Mouse (Mus musculus) hindbrain, embryonic 14.5 days (tissue): ENCODE measurements around the gene Rpl10-ps3. TPM values are rescaled to one million over a fixed set of nuclear protein-coding genes. Genes with fewer than 3 reads are reported as not detected.

Source experiments
- ATAC-seq: fragments of 200-750 bp; cut with Nextera tagmentation; 2 replicates; pipeline ENCODE4 v1.8.0; 2017; ENCODE audit warnings: moderate number of reproducible peaks, mild to moderate bottlenecking, moderate TSS enrichment, moderate library complexity; ENCODE audit not compliant: low FRiP score
- DNase-seq: peaks from one replicate; pipeline ENCODE4 v3.0.0-alpha.2; 2015; ENCODE audit warnings: low spot score
- H3K27ac ChIP-seq: fragments of 300-500 bp; sonication (generic); 2 replicates; pipeline ENCODE4 v1.5.1; 2014; ENCODE audit warnings: mild to moderate bottlenecking, moderate library complexity
- H3K27me3 ChIP-seq: fragments of 300-500 bp; sonication (generic); 2 replicates; pipeline ENCODE4 v1.6.1; 2014; ENCODE audit warnings: mild to moderate bottlenecking, low read length, mixed read lengths; ENCODE audit not compliant: control insufficient read depth, insufficient read depth
- H3K36me3 ChIP-seq: fragments of 300-500 bp; sonication (generic); replicated peaks from 2 replicates; pipeline ENCODE4 v1.6.1; 2014; ENCODE audit not compliant: control insufficient read depth, insufficient read depth
- H3K4me1 ChIP-seq: fragments of 300-500 bp; sonication (generic); replicated peaks from 2 replicates; pipeline ENCODE4 v1.6.1; 2014; ENCODE audit warnings: antibody characterized with exemption, low read length, mixed read lengths; ENCODE audit not compliant: control insufficient read depth, insufficient read depth
- H3K4me2 ChIP-seq: fragments of 300-500 bp; sonication (generic); replicated peaks from 2 replicates; pipeline ENCODE4 v1.6.1; 2014; ENCODE audit warnings: mild to moderate bottlenecking, moderate library complexity
- H3K4me3 ChIP-seq: fragments of 300-500 bp; sonication (generic); replicated peaks from 2 replicates; pipeline ENCODE4 v1.5.1; 2014; ENCODE audit warnings: mild to moderate bottlenecking, low read length
- H3K9ac ChIP-seq: fragments of 300-500 bp; sonication (generic); 2 replicates; pipeline ENCODE4 v1.6.1; 2014
- H3K9me3 ChIP-seq: fragments of 300-500 bp; sonication (generic); 2 replicates; pipeline ENCODE4 v1.6.1; 2016; ENCODE audit warnings: low read length; ENCODE audit not compliant: control insufficient read depth
- WGBS: fragments of 180-500 bp; shearing (Covaris S2); extraction: QIAGEN DNeasy Blood & Tissue Kit; methylation state at CpG from one replicate; pipeline ENCODE4 v1.1.7; 2014; 5-methylcytosine and 5-hydroxymethylcytosine counted together
- polyA plus RNA-seq: library from polyadenylated mRNA; unstranded; fragments of >200 nt; fragmentation: Nextera tagmentation; extraction: Ambion mirVana; gene quantifications from 2 replicates; pipeline ENCODE4 v1.2.1, GENCODE M21; 2014

Rpl10-ps3 gene
- polyA plus RNA-seq, 1 experiment from 2014 or later, result 215 TPM

- DNase-seq (no peak), ATAC-seq (no peak)
- no peaks in the 10 kb centered on the region for H3K36me3 ChIP-seq
- 72% methylated on average over 5 of the region's 5 CpGs for WGBS
- H3K9me3 ChIP-seq, result peaks cover 6% of the 10 kb centered on the region; the same call in 1 of the 2 replicates
- no peak overlapping the region for H3K4me2 ChIP-seq
- no peak overlapping the region for H3K9ac ChIP-seq
- H3K27me3 ChIP-seq, result no peaks in the 10 kb centered on the region
- no peaks in the 10 kb centered on the region; the same call in 1 of the 2 replicates for H3K4me1 ChIP-seq
- no peak overlapping the region for H3K27ac ChIP-seq
- H3K4me3 ChIP-seq, result no peak overlapping the region
Measured at GRCm38 (mm10) chr9:50319506-50319905, 25.3 kb downstream of the Rpl10-ps3 start.

- ATAC-seq, result no peak
- no peak overlapping the region for H3K27ac ChIP-seq
- no peaks in the 10 kb centered on the region for H3K9me3 ChIP-seq
- H3K4me1 ChIP-seq, result no peaks in the 10 kb centered on the region; the same call in 1 of the 2 replicates
- no peak overlapping the region for H3K4me2 ChIP-seq
- no peak for DNase-seq
- H3K27me3 ChIP-seq, result no peaks in the 10 kb centered on the region
- H3K36me3 ChIP-seq, result no peaks in the 10 kb centered on the region
- H3K4me3 ChIP-seq, result no peak overlapping the region
- no peak overlapping the region for H3K9ac ChIP-seq
- 63% methylated on average over 6 of the region's 6 CpGs for WGBS
Measured at GRCm38 (mm10) chr9:50317299-50317698, 27.5 kb downstream of the Rpl10-ps3 start.

- H3K9ac ChIP-seq, result no peak overlapping the region
- no peaks in the 10 kb centered on the region for H3K27me3 ChIP-seq
- H3K4me1 ChIP-seq, result peaks cover 3% of the 10 kb centered on the region; the same call in 1 of the 2 replicates
- H3K4me2 ChIP-seq, result no peak overlapping the region
- H3K36me3 ChIP-seq, result no peaks in the 10 kb centered on the region
- H3K27ac ChIP-seq, result no peak overlapping the region
- ATAC-seq (no peak), DNase-seq (no peak)
- H3K9me3 ChIP-seq, result no peaks in the 10 kb centered on the region
- no peak overlapping the region for H3K4me3 ChIP-seq
- WGBS, result 48% methylated on average over 3 of the region's 3 CpGs
Measured at GRCm38 (mm10) chr9:50315650-50316049, 29.1 kb downstream of the Rpl10-ps3 start.

GRCm38 (mm10) chr9:50311036-50311545, 33.7 kb downstream of the Rpl10-ps3 start:
- peaks cover 10% of the 10 kb centered on the region for H3K4me1 ChIP-seq
- no peak for ATAC-seq
- no peaks in the 10 kb centered on the region for H3K9me3 ChIP-seq
- no peaks in the 10 kb centered on the region for H3K36me3 ChIP-seq
- no peaks in the 10 kb centered on the region for H3K27me3 ChIP-seq
- no peak overlapping the region for H3K4me2 ChIP-seq
- DNase-seq, result no peak
- 48% methylated on average over 6 of the region's 6 CpGs for WGBS
- H3K9ac ChIP-seq, result no peak overlapping the region
- H3K4me3 ChIP-seq, result no peak overlapping the region
- H3K27ac ChIP-seq, result no peak overlapping the region

GRCm38 (mm10) chr9:50305666-50306402, 38.9 kb downstream of the Rpl10-ps3 start:
- WGBS, result 31% methylated on average over 10 of the region's 10 CpGs
- Histone ChIP-seq H3K4me1 (peaks cover 27% of the 10 kb centered on the region), H3K4me3 (no peak overlapping the region), H3K27ac (peak overlapping the region; percentile 91), H3K4me2 (0 out of 2 replicates have a peak overlapping the region, but pooled peaks have one; percentile 3), H3K27me3 (no peaks in the 10 kb centered on the region), H3K36me3 (no peaks in the 10 kb centered on the region), H3K9ac (peak overlapping the region; percentile 5; the same call in 1 of the 2 replicates), H3K9me3 (no peaks in the 10 kb centered on the region)
- ATAC-seq, result peak; percentile 83
- DNase-seq, result peak; percentile 70

GRCm38 (mm10) chr9:50305046-50305445, 39.7 kb downstream of the Rpl10-ps3 start:
- 80% methylated on average over 2 of the region's 2 CpGs for WGBS
- no peak for DNase-seq
- no peaks in the 10 kb centered on the region for H3K9me3 ChIP-seq
- no peak overlapping the region; the same call in 1 of the 2 replicates for H3K27ac ChIP-seq
- H3K4me1 ChIP-seq, result peaks cover 27% of the 10 kb centered on the region
- H3K4me2 ChIP-seq, result no peak overlapping the region
- no peaks in the 10 kb centered on the region for H3K27me3 ChIP-seq
- H3K9ac ChIP-seq, result no peak overlapping the region
- H3K4me3 ChIP-seq, result no peak overlapping the region
- H3K36me3 ChIP-seq, result no peaks in the 10 kb centered on the region
- no peak for ATAC-seq

- H3K27me3 ChIP-seq, result no peaks in the 10 kb centered on the region
- H3K36me3 ChIP-seq, result no peaks in the 10 kb centered on the region
- no peak overlapping the region for H3K9ac ChIP-seq
- peaks cover 27% of the 10 kb centered on the region for H3K4me1 ChIP-seq
- ATAC-seq, result no peak
- no peak overlapping the region for H3K4me2 ChIP-seq
- no peaks in the 10 kb centered on the region for H3K9me3 ChIP-seq
- WGBS, result 68% methylated on average over 4 of the region's 4 CpGs
- H3K27ac ChIP-seq, result no peak overlapping the region
- no peak overlapping the region for H3K4me3 ChIP-seq
- no peak for DNase-seq
Measured at GRCm38 (mm10) chr9:50304004-50304403, 40.8 kb downstream of the Rpl10-ps3 start.

- Histone ChIP-seq H3K27me3 (no peaks in the 10 kb centered on the region), H3K9ac (no peak overlapping the region), H3K4me2 (no peak overlapping the region), H3K27ac (peak overlapping the region; percentile 55; the same call in 1 of the 2 replicates), H3K4me3 (no peak overlapping the region), H3K4me1 (peaks cover 25% of the 10 kb centered on the region), H3K9me3 (no peaks in the 10 kb centered on the region), H3K36me3 (no peaks in the 10 kb centered on the region)
- DNase-seq, result no peak
- no peak for ATAC-seq
Measured at GRCm38 (mm10) chr9:50301722-50302121, 43.0 kb downstream of the Rpl10-ps3 start.

GRCm38 (mm10) chr9:50298389-50298788, 46.4 kb downstream of the Rpl10-ps3 start:
- Histone ChIP-seq H3K27ac (no peak overlapping the region), H3K27me3 (no peaks in the 10 kb centered on the region), H3K36me3 (no peaks in the 10 kb centered on the region), H3K4me3 (no peak overlapping the region), H3K4me2 (no peak overlapping the region), H3K4me1 (peaks cover 11% of the 10 kb centered on the region), H3K9me3 (no peaks in the 10 kb centered on the region), H3K9ac (no peak overlapping the region)
- 57% methylated on average over 2 of the region's 2 CpGs for WGBS
- DNase-seq (no peak), ATAC-seq (no peak)
